Mouse (Mus musculus): Measurements from ENCODE around the gene Fam189b. TPM values are rescaled to one million over a fixed set of nuclear protein-coding genes. Genes with fewer than 3 reads are reported as not detected.
"Not testable (repeated sequence)": the region's sequence is repeated elsewhere in the genome, so short reads cannot be mapped to it uniquely, and the experiment has no call there.

The Fam189b gene
- polyA plus RNA-seq, 1 experiment, result 21.7 TPM

DNA sequence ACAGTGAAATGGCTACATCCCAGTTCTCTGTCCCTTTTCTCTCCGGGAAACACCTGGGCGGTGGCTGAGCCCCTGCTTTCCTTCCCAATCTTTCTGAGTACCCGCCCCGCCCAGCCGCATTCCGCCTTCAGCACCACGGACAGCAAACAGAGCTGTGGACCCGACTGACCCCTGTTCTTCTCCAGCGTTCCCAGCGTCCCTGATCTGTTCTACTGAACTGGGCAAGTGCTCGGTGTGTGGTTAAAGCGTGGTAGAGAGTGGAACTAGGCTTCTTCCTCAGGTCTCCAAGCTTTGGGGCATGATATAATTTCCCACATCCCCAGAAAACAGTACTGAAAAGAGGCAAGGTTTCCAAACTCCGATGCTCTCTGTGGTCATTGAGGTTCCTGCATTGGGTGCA, 23.7 kb upstream of the Fam189b start:
- no peak for TF ChIP-seq EP300 (IDR thresholded peaks at IDR 0.05; ENCODE audit: insufficient read depth, low read depth, low read length)
- no peak for TF ChIP-seq POLR2A (IDR thresholded peaks at IDR 0.05; ENCODE audit: insufficient read depth, low read length)
- TF ChIP-seq CTCF (IDR thresholded peaks at IDR 0.05; ENCODE audit: low read depth, low read length), result no peak
- no peak overlapping the region for H3K27ac ChIP-seq (ENCODE audit: insufficient read depth, low read length)

GRCm38 (mm10) chr3:89159616-89160344, 23.2 kb upstream of the Fam189b start, which contains the start of gene Hcn3:
Gene Hcn3, minus strand, starts transcription at chr3:89160196.
- Histone ChIP-seq H3K9me3 (replicated peaks; ENCODE audit: control insufficient read depth, insufficient read depth, low read length, poor library complexity, severe bottlenecking) (no peaks in the 10 kb centered on the region), H3K27me3 (ENCODE audit: control insufficient read depth, insufficient read depth, low read length, poor library complexity, severe bottlenecking) (no peaks in the 10 kb centered on the region), H3K27ac (ENCODE audit: insufficient read depth, low read length) (no peak within 1 kb of the TSS), H3K4me1 (ENCODE audit: control insufficient read depth, insufficient read depth, low read length) (peaks cover 2% of the 10 kb centered on the region), H3K9ac (ENCODE audit: low read depth, poor library complexity, severe bottlenecking) (peak within 1 kb of the TSS; percentile 62), H3K4me3 (ENCODE audit: low read depth, low read length) (peak within 1 kb of the TSS; percentile 66), H3K36me3 (ENCODE audit: control insufficient read depth, insufficient read depth, low read length, poor library complexity, severe bottlenecking) (no peaks in the 10 kb centered on the region)
- TF ChIP-seq CTCF (IDR thresholded peaks at IDR 0.05; ENCODE audit: low read depth, low read length), result peak; percentile 52
- TF ChIP-seq EP300 (IDR thresholded peaks at IDR 0.05; ENCODE audit: insufficient read depth, low read depth, low read length), result no peak

More for the DNA sequence above, 23.7 kb upstream of the Fam189b start:
- no peaks in the 10 kb centered on the region for H3K27me3 ChIP-seq (ENCODE audit: control insufficient read depth, insufficient read depth, low read length, poor library complexity, severe bottlenecking)
- no peaks in the 10 kb centered on the region for H3K36me3 ChIP-seq (ENCODE audit: control insufficient read depth, insufficient read depth, low read length, poor library complexity, severe bottlenecking)
- peaks cover 2% of the 10 kb centered on the region for H3K4me1 ChIP-seq (ENCODE audit: control insufficient read depth, insufficient read depth, low read length)
- H3K9me3 ChIP-seq (replicated peaks; ENCODE audit: control insufficient read depth, insufficient read depth, low read length, poor library complexity, severe bottlenecking), result no peaks in the 10 kb centered on the region
- H3K9ac ChIP-seq (ENCODE audit: low read depth, poor library complexity, severe bottlenecking), result peak overlapping the region; percentile 62
- peak overlapping the region; percentile 66 for H3K4me3 ChIP-seq (ENCODE audit: low read depth, low read length)

- H3K4me1 ChIP-seq (ENCODE audit: control insufficient read depth, insufficient read depth, low read length); H3K36me3 ChIP-seq (ENCODE audit: control insufficient read depth, insufficient read depth, low read length, poor library complexity, severe bottlenecking); H3K27ac ChIP-seq (ENCODE audit: insufficient read depth, low read length); H3K4me3 ChIP-seq (ENCODE audit: low read depth, low read length); H3K9me3 ChIP-seq (replicated peaks; ENCODE audit: control insufficient read depth, insufficient read depth, low read length, poor library complexity, severe bottlenecking); H3K9ac ChIP-seq (ENCODE audit: low read depth, poor library complexity, severe bottlenecking); H3K27me3 ChIP-seq (ENCODE audit: control insufficient read depth, insufficient read depth, low read length, poor library complexity, severe bottlenecking): not testable (repeated sequence)
Observed at GRCm38 (mm10) chr3:89161207-89161606, 21.7 kb upstream of the Fam189b start.

GRCm38 (mm10) chr3:89161786-89162185, 21.2 kb upstream of the Fam189b start:
- H3K9ac ChIP-seq (ENCODE audit: low read depth, poor library complexity, severe bottlenecking), result no peak overlapping the region
- H3K27me3 ChIP-seq (ENCODE audit: control insufficient read depth, insufficient read depth, low read length, poor library complexity, severe bottlenecking), result no peaks in the 10 kb centered on the region
- peaks cover 4% of the 10 kb centered on the region for H3K36me3 ChIP-seq (ENCODE audit: control insufficient read depth, insufficient read depth, low read length, poor library complexity, severe bottlenecking)
- H3K4me3 ChIP-seq (ENCODE audit: low read depth, low read length), result no peak overlapping the region
- H3K9me3 ChIP-seq (replicated peaks; ENCODE audit: control insufficient read depth, insufficient read depth, low read length, poor library complexity, severe bottlenecking), result no peaks in the 10 kb centered on the region
- TF ChIP-seq EP300 (IDR thresholded peaks at IDR 0.05; ENCODE audit: insufficient read depth, low read depth, low read length), result no peak
- no peak for TF ChIP-seq POLR2A (IDR thresholded peaks at IDR 0.05; ENCODE audit: insufficient read depth, low read length)
- no peak for TF ChIP-seq CTCF (IDR thresholded peaks at IDR 0.05; ENCODE audit: low read depth, low read length)
- no peak overlapping the region for H3K27ac ChIP-seq (ENCODE audit: insufficient read depth, low read length)
- peaks cover 2% of the 10 kb centered on the region for H3K4me1 ChIP-seq (ENCODE audit: control insufficient read depth, insufficient read depth, low read length)

GRCm38 (mm10) chr3:89163123-89163522, 19.8 kb upstream of the Fam189b start:
- Histone ChIP-seq H3K4me1 (ENCODE audit: control insufficient read depth, insufficient read depth, low read length) (peaks cover 2% of the 10 kb centered on the region), H3K4me3 (ENCODE audit: low read depth, low read length) (no peak overlapping the region), H3K9me3 (replicated peaks; ENCODE audit: control insufficient read depth, insufficient read depth, low read length, poor library complexity, severe bottlenecking) (no peaks in the 10 kb centered on the region), H3K9ac (ENCODE audit: low read depth, poor library complexity, severe bottlenecking) (no peak overlapping the region), H3K36me3 (ENCODE audit: control insufficient read depth, insufficient read depth, low read length, poor library complexity, severe bottlenecking) (peaks cover 15% of the 10 kb centered on the region), H3K27me3 (ENCODE audit: control insufficient read depth, insufficient read depth, low read length, poor library complexity, severe bottlenecking) (no peaks in the 10 kb centered on the region), H3K27ac (ENCODE audit: insufficient read depth, low read length) (0 out of 2 replicates have a peak overlapping the region, but pooled peaks have one; percentile 37)
- no peak for TF ChIP-seq POLR2A (IDR thresholded peaks at IDR 0.05; ENCODE audit: insufficient read depth, low read length)
- TF ChIP-seq CTCF (IDR thresholded peaks at IDR 0.05; ENCODE audit: low read depth, low read length), result no peak
- no peak for TF ChIP-seq EP300 (IDR thresholded peaks at IDR 0.05; ENCODE audit: insufficient read depth, low read depth, low read length)

GRCm38 (mm10) chr3:89163643-89164245, 19.2 kb upstream of the Fam189b start:
- Histone ChIP-seq H3K4me1 (ENCODE audit: control insufficient read depth, insufficient read depth, low read length) (peaks cover under 1% of the 10 kb centered on the region), H3K27me3 (ENCODE audit: control insufficient read depth, insufficient read depth, low read length, poor library complexity, severe bottlenecking) (no peaks in the 10 kb centered on the region), H3K9me3 (replicated peaks; ENCODE audit: control insufficient read depth, insufficient read depth, low read length, poor library complexity, severe bottlenecking) (no peaks in the 10 kb centered on the region), H3K27ac (ENCODE audit: insufficient read depth, low read length) (peak overlapping the region; percentile 88), H3K9ac (ENCODE audit: low read depth, poor library complexity, severe bottlenecking) (peak overlapping the region; percentile 98), H3K36me3 (ENCODE audit: control insufficient read depth, insufficient read depth, low read length, poor library complexity, severe bottlenecking) (peaks cover 21% of the 10 kb centered on the region), H3K4me3 (ENCODE audit: low read depth, low read length) (peak overlapping the region; percentile 9)
- TF ChIP-seq CTCF (IDR thresholded peaks at IDR 0.05; ENCODE audit: low read depth, low read length), result no peak
- no peak for TF ChIP-seq POLR2A (IDR thresholded peaks at IDR 0.05; ENCODE audit: insufficient read depth, low read length)
- no peak for TF ChIP-seq EP300 (IDR thresholded peaks at IDR 0.05; ENCODE audit: insufficient read depth, low read depth, low read length)
